Mouse (Mus musculus) layer of hippocampus, postnatal 10 days (tissue): ENCODE results near the gene Hpdl. TPM values are rescaled to one million over a fixed set of nuclear protein-coding genes. Genes with fewer than 3 reads are reported as not detected.

Source experiments
- DNase-seq, 2 experiments: peaks; one replicate each; pipeline ENCODE4 v3.0.0; 2021; ENCODE audit warnings: low spot score in 2 of 2
- total RNA-seq, 2 experiments: library from RNA; stranded (reverse); gene quantifications; 2 replicates each; pipeline ENCODE4 v1.2.3; 2021

The Hpdl gene
- total RNA-seq, 2 experiments from 2014 or later = 1.1 TPM

DNA sequence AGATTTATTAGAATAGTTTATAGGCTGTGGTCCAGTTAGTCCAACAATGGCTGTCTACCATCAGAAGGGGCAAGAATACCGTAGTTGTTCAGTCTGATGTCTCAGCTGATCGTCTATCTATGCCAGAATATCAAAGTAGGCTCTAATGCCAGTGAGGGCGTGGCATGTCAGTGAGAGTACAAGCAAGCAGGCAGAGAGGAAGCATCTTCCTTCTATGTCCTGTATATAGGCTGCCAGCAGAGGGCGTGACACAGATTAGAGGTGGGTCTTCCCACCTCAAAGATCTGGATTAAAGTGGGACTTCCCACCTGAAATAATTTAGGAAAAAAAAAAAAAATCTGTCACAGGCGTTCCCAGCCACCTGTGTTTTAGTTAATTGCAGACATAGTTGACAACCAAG, 21.6 kb downstream of the Hpdl start:
- no peak for DNase-seq

GRCm38 (mm10) chr4:116796442-116797110, 24.9 kb downstream of the Hpdl start:
- DNase-seq = no peak

GRCm38 (mm10) chr4:116794273-116794672, 27.2 kb downstream of the Hpdl start:
- DNase-seq = no peak

GRCm38 (mm10) chr4:116792453-116792852, 29.1 kb downstream of the Hpdl start:
- DNase-seq = no peak

- peak; percentile 75 to 83 for DNase-seq
Measured at GRCm38 (mm10) chr4:116788956-116789355, 32.6 kb downstream of the Hpdl start.

GRCm38 (mm10) chr4:116787985-116788760, 33.3 kb downstream of the Hpdl start:
- DNase-seq = no peak

DNA sequence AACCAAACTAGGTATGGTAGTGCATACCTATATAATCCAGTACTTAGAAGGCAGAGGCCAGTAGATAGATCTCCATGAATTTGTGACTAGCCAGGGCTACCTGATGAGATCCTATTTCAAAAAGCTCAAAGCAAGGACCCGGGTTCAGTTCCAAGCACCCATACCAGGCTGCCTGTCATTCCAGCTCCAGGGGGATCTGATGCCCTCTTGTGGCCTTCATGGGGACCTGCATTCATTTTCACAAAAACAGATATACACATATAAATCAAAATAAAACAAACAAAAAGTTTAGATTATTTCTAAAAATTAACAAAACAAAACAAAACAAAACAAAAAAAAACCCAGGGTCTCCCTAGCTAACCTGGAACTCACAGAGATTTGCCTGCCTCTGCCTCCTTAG, 34.9 kb downstream of the Hpdl start:
- no peak for DNase-seq

DNA sequence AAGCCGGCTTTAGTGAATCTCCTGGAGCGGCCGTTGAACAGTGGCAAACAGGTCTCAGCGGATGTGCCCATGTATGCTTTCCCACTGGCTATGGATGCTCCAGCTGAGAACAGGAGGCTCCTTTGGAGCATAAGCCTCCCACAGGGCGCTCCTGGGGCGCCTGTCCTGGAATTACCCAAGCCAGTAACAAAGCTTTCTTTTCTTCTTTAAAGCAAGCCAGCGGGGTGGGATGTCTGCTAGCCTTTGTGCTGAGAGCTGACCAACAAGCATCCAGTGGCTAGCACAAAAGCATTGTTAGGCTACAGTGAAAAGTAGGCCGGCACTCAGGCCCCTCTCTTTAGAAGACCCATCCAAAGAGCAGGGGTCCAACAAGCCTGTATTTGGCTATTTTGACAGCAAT, 39.3 kb downstream of the Hpdl start:
- DNase-seq = no peak

- DNase-seq = no peak
Measured at GRCm38 (mm10) chr4:116781366-116781765, 40.1 kb downstream of the Hpdl start.

- DNase-seq = no peak
Measured at GRCm38 (mm10) chr4:116780541-116780940, 41.0 kb downstream of the Hpdl start.

GRCm38 (mm10) chr4:116777079-116777478, 44.4 kb downstream of the Hpdl start:
- no peak for DNase-seq

- DNase-seq = no peak
Measured at GRCm38 (mm10) chr4:116776391-116776790, 45.1 kb downstream of the Hpdl start.

Other genes with a start within 250 kb of the Hpdl start
- 1 to 10 TPM; 3.0 to 3.3 TPM for gene Ccdc17, start 225.1 kb downstream of the Hpdl start, total RNA-seq
- 10 to 100 TPM; 74.0 to 74.6 TPM for gene Nasp, start 193.8 kb downstream of the Hpdl start, total RNA-seq
- gene Akr1a1, start 170.0 kb downstream of the Hpdl start, total RNA-seq = 100 to 1,000 TPM; 537 to 556 TPM
- 100 to 1,000 TPM; 174 to 189 TPM for gene Prdx1, start 136.2 kb downstream of the Hpdl start, total RNA-seq
- gene Mmachc, start 113.3 kb downstream of the Hpdl start, total RNA-seq = 10 to 100 TPM; 17.3 to 20.7 TPM
- gene Ccdc163, start 113.2 kb downstream of the Hpdl start, total RNA-seq = 1 to 10 TPM; 2.7 to 3.2 TPM
- gene Tesk2, start 100.8 kb downstream of the Hpdl start, total RNA-seq = 1 to 10 TPM; 2.9 to 3.8 TPM
- 10 to 100 TPM; 14.9 to 15.3 TPM for gene Toe1, start 14.1 kb downstream of the Hpdl start, total RNA-seq
- 1 to 10 TPM; 2.1 to 2.9 TPM for gene Mutyh, start 14.0 kb downstream of the Hpdl start, total RNA-seq
- gene Zswim5, start 55.7 kb upstream of the Hpdl start, total RNA-seq = 10 to 100 TPM; 12.2 to 14.0 TPM
- gene Urod, start 172.7 kb upstream of the Hpdl start, total RNA-seq = 10 to 100 TPM; 42.4 to 45.4 TPM
- gene Hectd3, start 173.6 kb upstream of the Hpdl start, total RNA-seq = 10 to 100 TPM; 44.3 to 52.2 TPM
- 10 to 100 TPM; 26.1 to 27.0 TPM for gene Eif2b3, start 197.7 kb upstream of the Hpdl start, total RNA-seq